Mouse (Mus musculus) granulocyte monocyte progenitor cell, adult 5-6 weeks (primary cell): ENCODE results near the gene Cnot3. TPM values are rescaled to one million over a fixed set of nuclear protein-coding genes. Genes with fewer than 3 reads are reported as not detected.
A peak's percentile ranks its signal among the peaks of the same experiment; 100 is the strongest.

Experiments used
- ATAC-seq: replicated peaks from 2 replicates; pipeline ENCODE4 v1.8.0; 2016; ENCODE audit warnings: mild to moderate bottlenecking, moderate TSS enrichment, inconsistent platforms; ENCODE audit not compliant: poor library complexity, severe bottlenecking
- total RNA-seq, 2 experiments: library from RNA; stranded (forward) in 1 of 2; stranded (reverse) in 1 of 2; fragments of 200-712, 200-1000 nt in 1 of 2; fragments of >200 nt in 1 of 2; fragmentation: Nextera tagmentation in 1 of 2; gene quantifications; 2 replicates each; pipeline ENCODE4 v1.2.3; 2014 to 2017

Cnot3 gene
- total RNA-seq, 2 experiments from 2014 or later = 19.0 to 156 TPM

DNA sequence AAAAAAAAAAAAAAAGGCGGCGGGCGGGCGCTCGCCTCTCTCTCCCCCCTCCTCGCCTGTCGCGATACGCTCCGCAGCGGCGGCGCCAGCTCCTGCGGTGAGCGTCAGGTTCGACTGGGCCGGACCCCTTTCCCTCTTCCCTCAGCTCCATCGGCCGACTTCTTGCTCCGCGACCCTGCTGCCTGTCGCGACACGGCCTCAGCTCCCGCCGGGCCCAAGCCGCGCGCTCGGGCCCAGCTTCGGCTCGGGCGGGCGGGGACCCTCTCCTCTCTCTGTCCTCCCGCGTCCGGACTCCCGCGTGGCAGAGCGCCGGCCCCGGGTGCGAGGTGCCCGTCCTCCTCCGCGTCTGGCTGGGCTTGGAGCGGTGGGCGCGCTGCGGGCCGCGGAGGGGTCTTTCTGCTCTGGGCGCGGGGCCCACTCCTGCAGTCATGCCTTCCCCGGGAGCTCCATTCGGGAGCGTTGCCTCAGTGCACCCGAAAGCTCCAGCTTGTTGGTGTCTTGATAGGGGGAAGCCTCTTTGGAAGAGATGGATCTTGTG is 489 bp downstream of the Cnot3 start:
- peak; percentile 29 for ATAC-seq

DNA sequence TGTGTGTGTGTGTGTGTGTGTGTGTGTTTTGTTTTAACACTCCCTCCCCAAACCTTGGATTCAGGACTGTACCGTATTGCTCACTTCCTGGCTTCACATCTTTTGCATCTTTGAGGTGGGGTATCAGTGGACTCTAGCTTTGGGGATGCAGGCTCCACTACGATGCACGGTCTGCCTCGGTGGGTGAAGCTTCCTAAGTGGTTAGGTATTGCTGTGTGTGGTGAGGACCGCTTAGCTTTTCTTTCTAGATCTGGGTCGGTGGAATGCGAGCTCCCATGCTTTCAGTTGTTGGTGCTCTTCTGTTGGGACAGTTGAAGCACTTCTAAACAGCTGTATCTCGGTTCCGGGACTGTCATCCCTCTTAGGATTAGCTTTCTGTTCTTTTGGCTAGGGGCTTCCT is 1.1 kb downstream of the Cnot3 start:
- no peak for ATAC-seq

DNA sequence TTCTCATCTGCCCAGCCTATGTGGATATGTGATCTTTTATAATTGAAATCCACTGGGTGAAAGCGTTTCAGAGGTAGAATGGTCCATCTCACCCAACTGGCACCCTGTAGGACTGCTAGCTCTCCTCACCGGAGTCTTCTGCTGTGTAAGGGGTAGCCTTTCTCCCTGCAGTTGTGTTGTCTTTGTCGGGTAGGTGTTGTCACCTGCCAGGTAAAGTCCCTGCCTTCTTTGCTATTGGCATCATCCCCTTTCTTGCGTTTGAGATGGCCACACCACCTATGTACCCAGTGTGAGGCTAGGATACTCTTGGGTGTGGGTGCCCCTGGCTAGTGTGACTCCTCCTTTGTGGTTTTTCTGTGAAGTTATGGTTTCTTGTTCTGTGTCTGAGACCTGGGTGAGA is 1.6 kb downstream of the Cnot3 start:
- ATAC-seq = no peak

DNA sequence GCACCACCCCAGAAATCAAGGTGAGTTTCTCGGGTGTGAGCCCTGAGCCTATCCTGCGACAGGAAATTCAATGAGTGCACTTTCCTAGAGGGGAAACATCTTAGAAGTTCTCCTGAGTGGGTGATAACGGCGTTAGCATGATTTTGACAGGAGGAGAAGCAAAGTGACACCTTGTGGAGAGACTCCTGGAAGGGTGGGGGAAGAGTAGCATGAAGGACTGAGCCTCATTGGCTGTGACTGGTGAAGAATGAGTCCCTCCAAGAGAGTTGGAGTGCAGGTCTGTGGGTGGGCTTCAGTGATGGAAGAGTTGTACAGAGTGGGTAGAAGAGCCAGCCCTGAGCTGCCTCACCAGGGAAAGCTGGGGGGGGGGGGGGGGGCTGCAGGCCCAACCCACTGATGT is 11.9 kb downstream of the Cnot3 start:
- no peak for ATAC-seq

DNA sequence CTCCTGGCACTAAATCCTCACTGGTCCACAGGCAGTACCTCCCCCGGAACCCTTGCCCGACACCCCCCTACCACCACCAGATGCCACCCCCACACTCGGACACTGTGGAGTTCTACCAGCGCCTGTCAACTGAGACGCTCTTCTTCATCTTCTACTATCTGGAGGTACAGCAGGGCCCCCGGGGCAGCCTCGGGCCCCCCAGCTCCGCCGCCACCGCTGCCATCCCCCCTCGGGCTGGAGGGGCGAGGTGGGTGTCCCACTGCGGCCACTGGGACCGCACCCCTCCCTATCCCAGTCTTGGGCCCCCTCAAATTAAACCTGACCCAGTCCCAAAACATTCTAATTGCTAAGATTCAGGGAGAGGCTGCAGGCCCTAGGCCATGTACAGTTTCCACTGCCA is 13.5 kb downstream of the Cnot3 start:
- ATAC-seq = no peak

DNA sequence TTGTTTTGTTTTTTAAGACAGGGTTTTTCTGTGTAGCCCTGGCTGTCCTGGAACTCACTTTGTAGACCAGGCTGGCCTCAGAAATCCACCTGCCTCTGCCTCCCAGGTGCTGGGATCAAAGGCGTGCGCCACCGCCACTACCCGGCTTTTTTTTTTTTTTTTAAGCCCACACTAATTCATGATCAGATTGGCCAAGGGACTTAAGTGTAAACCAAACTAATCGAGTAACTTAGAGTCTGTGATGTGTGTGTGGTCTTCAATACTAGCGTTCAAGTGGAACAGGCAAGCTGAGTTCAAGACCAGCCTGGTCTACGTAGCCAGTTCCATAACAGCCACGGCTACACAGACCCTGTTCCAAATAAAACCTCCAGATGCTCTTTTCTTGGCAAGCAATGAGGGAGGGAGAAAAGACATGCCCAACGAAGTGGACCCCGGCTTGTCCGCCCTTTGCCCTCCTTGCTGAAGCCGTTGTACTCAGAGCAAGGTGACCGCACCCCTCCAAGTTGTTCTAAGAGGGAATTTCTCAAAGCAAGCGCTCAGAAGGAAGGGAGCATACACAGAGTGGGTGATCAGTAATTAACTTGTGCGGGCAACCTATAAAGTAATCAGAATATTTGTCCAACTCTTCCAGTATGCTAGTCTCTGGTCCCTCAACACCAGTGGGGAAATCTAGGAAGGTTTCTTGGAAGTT is 19.6 kb downstream of the Cnot3 start:
- ATAC-seq = no peak

DNA sequence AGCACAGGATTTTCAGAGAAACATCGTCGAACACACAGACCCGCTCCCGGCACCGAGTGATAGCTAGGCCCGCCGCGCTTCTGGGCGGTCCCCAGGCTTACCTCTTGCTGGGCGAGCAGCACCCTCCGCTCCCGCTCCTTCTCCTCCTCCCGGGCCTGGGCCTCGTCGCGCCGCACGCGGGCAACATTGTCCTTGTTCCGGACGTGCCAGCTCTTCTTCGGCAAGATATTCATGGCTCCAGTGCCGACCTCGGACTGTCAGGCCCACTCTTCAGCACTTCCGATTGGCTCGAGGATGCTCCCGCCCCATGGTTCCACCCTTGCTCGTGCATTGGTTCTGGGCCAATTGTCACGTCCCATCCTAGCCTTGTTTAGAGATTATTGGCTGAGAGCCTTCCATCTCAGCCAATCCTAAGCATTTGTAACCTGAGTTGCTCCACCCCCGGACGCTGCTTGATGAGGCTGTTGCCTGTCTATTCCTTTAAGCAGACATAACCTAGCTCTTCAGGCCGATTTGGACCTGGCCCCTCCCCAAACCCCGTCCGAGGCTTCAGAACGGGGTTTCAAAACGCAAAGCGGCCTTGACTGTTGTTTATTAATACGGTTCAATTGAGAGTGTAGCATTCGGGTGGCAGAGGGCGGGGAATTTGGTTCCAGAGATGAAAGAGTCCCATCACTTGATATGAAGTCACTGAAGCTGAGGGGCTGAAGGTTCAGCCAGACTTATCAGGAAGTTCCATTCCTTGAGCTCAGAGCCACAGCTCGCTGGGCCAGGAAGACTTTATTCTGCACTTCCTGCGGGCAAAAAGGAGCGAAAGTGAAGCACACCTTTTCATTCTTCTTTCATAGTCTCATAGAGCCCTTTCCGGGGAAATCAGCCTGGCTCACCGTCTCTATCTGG is 20.4 kb downstream of the Cnot3 start, which contains the start of gene Leng1:
Leng1 (minus strand) TSS at position 626 of the 900 bp plus-strand sequence.
- ATAC-seq = peak; percentile 96

DNA sequence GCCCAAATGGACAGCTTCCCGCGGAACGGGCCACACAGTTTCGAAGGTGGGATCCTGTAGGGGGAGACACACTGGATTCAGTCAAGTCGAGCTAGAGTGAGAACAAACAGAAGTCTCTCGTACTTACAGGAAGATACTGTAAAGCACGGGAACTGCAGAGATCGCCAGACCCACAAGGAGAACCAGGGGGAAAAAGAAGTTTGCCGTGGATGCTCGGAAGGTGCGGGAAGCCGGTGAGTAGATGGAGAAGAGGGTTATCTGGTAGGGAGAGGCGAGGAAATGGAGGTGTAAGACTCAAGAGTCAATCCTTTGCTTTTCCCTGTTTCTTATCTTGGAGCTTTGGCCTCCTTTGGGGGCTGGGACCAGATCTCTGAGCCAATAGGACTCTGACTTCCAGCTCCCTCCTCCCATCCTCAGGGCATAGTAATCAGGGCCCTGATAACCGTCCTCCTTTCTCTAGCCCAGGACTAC is 21.9 kb downstream of the Cnot3 start:
- no peak for ATAC-seq

DNA sequence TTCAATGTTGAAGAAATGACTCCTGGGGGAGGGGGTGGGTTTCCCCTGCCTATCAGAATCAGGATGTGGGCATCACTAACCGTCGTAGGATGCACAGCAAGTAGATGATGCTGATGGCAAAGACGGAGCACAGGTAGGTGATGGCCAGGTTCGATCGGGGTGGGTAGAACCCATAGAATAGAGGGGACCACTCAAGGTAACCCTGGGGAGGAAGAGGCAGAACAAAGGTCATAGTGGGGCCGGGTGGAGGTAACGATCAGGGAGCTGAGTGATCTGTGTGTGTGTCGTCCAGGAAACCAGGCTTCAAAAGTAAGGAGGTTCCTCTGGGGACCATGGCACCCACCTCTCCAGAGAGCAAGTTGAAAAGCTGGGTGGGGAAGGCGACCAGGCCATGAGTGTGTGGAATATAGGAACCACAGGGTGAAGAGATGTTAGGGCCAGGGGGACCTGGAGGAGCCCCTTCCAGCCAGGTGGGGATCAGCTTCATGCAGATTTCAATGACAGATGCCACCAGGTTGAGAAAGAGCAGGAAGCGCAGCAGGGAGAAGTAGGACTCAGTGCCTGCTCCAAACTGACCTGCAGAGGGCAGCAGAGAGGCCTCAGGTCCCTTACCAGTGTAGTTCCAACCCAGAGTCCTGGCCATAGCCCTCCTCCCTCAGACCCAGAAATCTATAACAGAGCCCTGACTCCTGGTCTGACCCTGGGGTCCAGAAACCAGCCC is 29.6 kb downstream of the Cnot3 start:
- ATAC-seq = peak; percentile 97

DNA sequence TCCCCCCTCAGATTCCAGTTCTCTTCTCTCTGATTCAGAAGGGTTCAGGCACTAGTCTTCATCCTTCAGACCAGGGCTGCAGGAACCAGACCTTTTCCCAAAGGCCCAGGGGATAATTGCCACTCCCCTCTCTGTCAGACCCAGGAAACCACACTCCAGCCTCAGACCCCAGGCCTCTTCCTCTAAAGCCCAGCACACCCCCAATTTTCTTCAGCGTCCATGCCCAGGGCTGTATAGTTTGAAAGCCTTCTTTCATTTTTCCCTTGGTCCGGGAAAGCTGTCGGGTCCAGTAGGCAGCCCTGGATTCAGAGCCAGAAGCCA is 30.1 kb downstream of the Cnot3 start:
- ATAC-seq = peak; percentile 51

DNA sequence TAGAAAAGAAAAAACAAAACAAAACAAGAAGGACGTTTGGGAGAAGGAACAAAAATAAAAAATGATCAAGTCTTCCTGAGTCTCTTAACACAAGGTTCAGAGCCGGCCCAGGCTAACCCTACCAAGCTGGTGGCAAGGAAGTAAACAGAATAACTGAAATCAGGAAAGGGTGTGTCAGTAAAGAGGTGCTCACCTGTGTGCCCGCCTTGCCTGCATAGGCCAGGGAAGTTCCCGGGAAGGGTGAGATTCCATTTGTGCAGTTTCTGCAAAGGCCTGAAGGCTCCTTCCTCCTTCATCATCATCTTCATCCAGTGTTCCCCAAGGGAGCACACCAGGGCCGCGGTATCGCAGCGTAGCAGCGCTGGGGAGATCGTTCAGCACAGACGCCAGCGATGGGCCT is 31.3 kb downstream of the Cnot3 start:
- ATAC-seq = no peak

DNA sequence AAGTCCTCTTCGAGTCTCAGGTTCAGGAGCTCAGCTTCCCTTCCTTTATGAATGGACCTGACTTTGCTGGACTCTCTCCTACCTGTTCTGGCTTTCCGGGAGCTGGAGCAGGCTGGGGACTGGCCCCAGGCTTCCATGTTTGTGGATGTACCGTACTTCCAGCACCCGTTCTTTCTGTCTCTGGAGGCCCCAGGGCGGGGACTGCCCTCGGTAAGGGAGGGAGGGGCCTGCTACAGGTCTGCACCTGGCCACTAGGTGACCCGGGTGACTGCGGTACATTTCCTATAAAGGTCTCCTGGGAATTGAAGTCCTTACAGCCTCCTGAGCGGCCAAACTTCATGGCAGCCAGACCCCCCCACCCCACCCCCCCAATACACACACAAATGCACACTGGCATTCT is 32.3 kb downstream of the Cnot3 start, which contains the start of gene Tmc4:
Tmc4 (minus strand) TSS at position 212 of the 400 bp plus-strand sequence.
- ATAC-seq = no peak

DNA sequence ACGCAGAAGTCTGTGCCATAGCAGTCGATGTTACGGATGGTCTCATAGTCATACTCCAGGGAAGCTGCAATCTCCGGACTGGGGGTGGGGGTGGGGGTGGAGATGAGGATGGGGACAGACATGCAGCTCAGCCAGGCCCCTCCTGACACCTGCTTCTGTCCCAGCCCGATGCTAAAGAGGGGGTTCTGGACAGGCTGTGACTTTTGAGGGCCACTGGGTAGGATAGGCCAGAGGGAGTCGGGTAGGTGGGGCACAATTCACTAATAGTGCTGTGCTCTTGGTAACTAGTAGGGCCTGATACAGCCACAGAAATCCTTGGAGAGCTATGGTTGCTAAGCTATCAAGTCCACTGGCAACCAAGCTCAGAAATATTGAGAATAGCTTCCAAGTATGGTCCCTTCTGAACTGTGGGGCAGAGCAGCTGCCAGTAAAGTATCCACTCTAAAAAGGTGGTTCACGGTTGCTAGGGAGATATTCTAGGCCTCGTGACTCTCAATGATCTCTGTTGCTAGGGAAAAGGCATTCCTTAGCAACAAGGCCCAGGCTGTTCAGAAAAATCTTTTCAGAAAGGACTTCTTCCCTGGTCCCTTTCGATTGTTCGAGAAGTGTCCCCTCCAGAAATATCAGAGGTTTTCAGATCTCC is 39.0 kb downstream of the Cnot3 start:
- no peak for ATAC-seq

DNA sequence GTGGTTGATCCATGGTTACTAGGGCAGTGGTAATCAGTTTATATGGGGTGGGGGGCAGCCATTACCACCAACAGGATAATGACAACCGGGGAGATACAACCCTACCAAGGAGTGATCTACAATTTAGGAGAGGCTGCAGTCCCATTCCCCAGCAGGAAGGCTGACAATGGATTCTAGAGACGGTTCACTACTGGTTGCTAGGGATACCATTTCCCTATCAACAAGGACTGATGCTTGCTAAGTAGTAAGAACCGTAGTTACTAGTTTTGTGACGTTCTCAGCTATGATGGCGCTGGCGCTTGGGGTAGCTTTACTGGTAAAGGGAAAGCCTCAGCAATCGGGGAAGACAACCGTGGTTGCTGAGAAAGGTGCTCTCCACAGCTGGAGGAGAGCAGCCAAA is 39.6 kb downstream of the Cnot3 start:
- ATAC-seq = no peak

DNA sequence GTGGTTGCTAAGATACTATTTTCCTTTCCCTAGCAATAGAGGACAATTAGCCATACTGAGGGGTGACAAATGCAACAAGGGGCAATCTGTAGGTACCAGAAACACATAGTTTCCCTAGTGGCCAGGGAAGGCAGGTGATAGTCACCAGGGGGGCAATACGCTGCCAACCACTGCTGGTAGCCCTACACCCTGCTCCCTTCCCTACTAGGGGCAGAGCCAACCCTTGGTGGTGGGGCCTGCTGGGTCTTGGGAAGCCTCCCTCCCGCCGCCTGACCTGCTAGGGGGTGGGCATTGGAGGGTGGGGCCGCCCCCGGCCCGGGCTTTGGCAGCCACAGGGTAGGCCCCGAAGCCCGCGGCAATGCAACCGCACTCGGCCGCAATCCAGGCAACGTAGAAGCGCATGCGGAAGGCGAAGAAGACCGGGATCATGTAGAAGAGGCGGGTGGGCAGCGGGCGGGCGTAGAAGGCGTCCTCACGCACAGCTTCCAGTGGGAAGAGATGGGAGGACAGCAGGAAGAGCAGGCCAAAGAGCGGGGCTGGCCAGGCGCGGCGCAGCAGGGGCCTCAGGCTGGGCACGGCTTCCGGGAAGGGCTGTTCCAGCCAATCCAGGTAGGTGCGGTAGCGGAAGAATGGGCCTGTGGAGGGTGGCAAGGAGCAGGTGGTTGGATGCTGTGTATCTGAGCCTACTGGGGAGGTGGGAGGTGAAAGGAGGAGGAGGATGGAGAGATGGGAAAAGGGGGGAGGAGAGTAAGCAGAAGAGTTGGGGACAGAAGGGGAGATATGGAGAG is 40.5 kb downstream of the Cnot3 start:
- ATAC-seq = no peak

DNA sequence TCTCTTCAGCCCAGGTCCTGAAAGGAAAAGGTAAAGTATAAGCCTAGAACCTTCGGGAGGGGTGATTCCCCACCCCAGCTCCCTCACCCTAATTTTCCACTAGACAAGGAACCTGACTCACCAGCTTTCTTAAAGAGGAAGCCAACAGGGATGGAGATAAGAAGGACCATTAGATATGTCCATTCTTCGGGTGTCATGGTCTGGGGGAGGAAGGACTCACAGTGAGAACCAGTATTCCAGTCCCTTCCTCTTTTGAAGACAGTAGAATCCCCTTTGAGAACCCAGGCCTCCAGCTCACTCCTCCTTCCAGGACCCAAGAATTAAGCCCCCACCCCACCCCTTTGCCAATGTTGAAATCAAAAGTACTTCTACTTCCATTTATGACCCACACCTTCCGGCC is 46.9 kb downstream of the Cnot3 start:
- peak; percentile 9 for ATAC-seq

DNA sequence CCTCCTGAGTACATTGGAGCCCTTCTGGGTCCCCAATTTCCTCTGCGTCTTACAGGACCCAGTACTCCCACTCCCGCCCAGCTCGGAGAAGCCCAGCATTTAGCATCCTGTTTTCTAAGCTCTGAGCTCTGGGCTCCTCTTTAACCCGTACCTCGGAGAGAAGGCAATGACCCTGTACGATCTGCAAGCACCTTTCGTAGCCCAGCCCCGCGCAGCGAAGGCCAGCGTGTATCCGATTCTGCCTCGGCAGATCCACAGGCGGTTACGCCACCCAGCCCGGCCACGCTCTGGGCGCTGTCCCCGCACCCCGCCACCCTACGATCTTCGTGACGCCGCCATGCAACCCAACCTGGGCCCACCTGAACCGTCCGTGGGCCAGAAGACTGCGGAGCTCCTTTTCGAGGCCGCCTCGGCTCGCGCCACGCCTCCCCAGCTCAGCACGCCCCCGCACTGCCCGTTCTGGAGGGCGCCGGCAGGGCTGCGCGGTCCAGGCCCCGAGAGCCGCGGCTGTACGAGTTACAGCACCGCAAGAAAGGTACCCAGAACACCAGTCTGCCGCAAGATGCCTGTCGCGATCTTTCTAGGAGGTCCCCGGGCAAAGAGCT is 47.4 kb downstream of the Cnot3 start, which contains the start of gene Tsen34:
Tsen34 (plus strand) TSS at position 482 of the 605 bp plus-strand sequence.
- ATAC-seq = no peak

DNA sequence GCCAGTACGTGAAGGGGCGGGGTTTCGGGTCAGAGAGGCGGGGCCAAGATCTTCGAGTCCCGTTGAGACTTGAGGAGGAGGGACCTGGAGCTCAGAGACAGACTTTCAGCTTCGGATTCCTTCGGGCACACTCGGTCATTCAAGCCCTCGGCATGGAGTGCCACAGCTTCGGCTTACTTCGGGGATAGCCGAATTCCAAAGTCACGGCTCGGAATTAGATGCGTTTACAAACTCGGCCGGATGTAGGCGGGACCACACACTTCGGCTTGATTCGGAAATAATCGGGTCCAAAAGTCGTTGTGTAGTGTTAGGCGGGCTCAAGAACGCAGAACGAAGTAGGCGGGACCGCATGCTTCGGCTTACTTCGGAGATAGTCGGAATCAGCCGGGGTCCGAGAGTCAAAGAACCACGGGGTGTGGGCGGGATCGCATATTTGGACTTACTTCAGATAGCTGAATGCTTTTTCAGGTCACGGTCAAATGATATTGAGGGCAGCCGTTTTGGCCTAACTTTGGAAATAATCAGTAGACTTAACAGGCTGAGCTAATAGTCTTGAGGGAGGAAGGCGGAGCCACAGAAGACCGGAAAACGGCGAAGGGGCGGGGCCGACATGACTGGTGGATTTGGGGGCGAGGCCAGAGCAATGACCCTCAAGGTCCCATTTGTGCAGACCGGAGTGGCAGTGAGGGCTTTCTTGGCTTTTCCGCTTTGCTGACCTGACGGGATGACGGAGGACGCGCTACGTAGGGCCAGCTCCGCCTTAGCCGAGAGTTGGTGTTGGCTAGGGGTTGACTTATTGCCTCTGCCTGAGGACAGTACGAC is 48.1 kb downstream of the Cnot3 start, which contains the start of gene Mboat7:
Mboat7 (minus strand) TSS at position 537 of the 822 bp plus-strand sequence.
- peak; percentile 61 for ATAC-seq
